Mouse (Mus musculus): ENCODE data around the gene Vezt.

- TF ChIP-seq CTCF (IDR thresholded peaks at IDR 0.05; ENCODE audit: low read depth, low read length), result no peak
- no peak for TF ChIP-seq POLR2A (IDR thresholded peaks at IDR 0.05; ENCODE audit: extremely low read depth, insufficient read depth, low read length)
Measured at GRCm38 (mm10) chr10:94071641-94072040, 36.0 kb upstream of the Vezt start.
